Mouse (Mus musculus): ENCODE measurements around the gene Tmem98. TPM values are rescaled to one million over a fixed set of nuclear protein-coding genes. Genes with fewer than 3 reads are reported as not detected.

Gene Tmem98
- polyA plus RNA-seq, 2 experiments from 2014 or later = not detected

GRCm38 (mm10) chr11:80854908-80855307 lies 44.9 kb downstream of the Tmem98 start:
- ATAC-seq = no peak

GRCm38 (mm10) chr11:80856827-80857226 lies 46.9 kb downstream of the Tmem98 start:
- ATAC-seq = no peak

GRCm38 (mm10) chr11:80858065-80858464 lies 48.1 kb downstream of the Tmem98 start, which contains the start of gene Spaca3:
Spaca3 (plus strand) TSS chr11:80858365.
- ATAC-seq = no peak

GRCm38 (mm10) chr11:80862941-80863340 lies 53.0 kb downstream of the Tmem98 start:
- ATAC-seq = no peak

DNA sequence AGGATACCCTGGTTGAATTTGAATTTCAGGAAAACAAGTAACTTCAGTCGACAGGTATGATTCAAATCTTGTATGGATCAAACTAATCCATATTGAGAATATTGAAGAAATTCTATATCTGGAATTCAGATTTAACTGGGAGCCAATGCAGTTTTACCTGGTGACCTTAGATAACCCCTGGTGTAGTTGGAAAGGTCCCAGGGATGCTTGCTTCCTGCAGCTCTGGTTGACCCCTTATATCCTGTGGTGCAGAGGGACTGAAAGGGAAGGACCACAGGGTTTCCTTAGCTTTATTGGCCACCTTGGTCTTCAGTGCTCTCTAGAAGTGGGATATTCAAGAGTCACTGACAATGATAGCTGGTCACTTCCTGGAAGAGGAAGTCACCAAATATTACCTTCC lies 58.1 kb downstream of the Tmem98 start:
- no peak for ATAC-seq

Other genes with a start within 250 kb of the Tmem98 start
- gene Myo1d, start 30.1 kb upstream of the Tmem98 start, polyA plus RNA-seq (2017; shearing (Covaris generic)) = under 1 TPM; 0.37 to 0.79 TPM
- not detected for gene Spaca3, start 48.2 kb downstream of the Tmem98 start, polyA plus RNA-seq (2017; shearing (Covaris generic))